Mouse (Mus musculus) skeletal muscle tissue, adult 2 months (tissue): ENCODE measurements at regions not wholly inside any gene's neighbourhood (a gene's known extent, or its start where the extent isn't known, plus 50 kb on each side); places are given as distances from the start of the nearest gene placed in this dataset.

ENCODE experiments used
- DNase-seq: peaks from one replicate; pipeline ENCODE4 v3.0.0-alpha.2; 2012; ENCODE audit warnings: low read depth, low spot score

DNA sequence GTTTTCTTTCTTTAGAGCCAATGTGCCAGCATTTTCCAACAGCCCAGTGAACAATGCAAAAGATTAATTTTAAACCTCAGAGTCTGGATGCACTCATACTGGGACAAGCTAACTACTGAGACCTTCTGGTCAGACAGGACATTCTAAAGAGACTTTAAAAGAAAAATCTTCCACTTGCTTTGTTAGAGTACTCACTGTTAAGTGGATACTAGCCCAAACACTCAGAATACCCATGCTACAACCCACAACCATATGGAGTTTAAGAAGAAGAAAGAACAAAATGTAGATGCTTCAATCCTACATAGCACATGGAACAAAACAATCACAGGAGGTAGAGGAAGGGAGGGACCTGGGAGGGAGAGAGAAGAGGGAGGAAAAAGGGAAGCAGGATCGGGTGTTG is 167.3 kb upstream of the Slc35b3 start:
- DNase-seq, result no peak

DNA sequence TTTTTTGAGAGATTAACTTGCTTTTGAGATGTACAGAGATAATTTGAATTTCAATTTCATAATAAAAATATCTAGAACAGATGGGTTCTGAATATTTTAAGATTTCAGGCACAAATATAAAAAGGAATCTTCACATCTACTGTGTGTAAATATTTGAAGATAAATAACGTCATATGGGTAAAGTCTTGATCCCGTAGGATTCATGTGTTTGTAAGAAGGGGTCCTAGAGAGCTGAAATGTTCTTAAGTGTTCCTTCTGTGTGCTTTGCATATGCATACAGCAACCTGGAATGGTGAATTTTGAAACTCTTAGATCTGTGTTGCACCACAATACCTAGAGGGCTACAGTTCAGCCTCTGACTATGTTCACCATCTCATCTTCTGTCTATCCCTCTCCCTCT is 131.4 kb upstream of the Slc35b3 start:
- no peak for DNase-seq

DNA sequence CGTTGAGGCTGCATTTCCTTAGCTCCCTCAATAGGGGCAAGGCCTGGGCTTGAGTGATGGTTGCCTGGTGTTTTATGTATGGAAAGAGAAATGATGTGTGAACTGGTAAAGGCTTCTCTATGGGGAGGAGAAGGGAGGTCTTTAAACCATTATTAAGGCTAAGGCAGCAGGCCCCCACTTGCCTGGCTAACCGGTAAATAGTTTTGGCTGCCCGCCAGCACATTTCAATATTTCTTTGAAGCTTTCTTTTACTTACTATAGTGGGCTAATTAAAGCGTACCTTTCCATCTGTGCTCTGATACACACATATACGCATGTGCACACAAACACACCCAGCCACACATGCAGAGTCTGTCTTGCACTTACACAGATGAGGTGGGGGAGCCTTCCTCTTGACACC is 123.9 kb upstream of the Slc35b3 start:
- no peak for DNase-seq

DNA sequence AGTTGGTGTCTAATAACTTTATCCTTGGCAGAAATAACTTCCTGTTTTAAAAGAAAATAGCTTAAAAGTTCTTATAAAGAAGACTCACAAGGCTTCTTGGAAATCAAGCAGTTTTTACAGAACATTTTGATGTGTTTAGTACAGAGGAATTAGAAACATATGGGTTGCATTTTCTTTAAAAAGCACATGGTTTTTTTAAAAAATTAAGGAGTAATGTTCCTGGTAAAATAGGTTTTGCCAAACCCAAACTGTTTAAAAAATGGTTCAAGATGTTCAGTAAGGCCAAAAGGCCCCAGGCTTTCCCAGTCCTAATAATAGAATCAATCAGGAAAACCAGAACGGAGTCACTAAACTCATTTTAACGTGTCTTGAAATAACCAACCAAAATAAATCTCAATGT is 113.5 kb upstream of the Slc35b3 start:
- no peak for DNase-seq

DNA sequence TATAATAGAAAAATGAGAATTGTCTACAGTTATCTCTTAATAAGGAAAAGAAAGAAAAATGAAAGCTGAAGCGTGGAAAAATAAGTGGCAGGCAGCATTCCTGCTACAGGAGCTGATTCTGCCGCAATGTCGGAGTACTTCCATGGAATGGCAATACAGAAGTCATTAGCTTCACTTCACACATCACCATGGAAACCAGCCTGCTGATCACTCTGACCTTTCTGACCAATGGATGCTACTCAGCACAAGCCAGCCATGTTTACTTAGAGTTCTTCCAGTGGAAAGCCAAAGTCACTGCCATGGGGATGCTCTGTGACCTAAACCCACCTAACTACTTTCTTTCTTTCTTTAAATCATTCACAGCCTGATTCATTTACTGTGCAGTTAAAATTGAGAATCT is 71.6 kb upstream of the Slc35b3 start:
- no peak for DNase-seq

DNA sequence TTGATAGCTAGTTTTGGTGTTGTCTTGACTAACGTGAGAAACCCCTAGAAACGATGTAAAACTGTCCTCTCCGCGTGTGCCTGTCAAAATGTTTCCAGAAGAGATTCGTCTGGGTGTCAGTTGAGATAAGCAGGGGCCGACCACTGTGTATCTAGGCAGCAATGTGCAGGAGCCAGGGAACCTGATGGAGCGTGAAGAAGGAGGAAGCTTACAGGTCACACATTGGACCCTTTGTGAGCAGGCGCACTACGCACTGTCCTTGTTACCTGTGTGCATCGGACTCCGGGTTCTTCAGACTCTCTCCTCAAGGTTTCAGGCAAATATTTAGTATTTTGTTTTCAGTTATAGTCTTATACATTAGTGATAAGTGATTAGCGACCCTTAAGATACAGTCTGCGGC is 59.5 kb upstream of the Slc35b3 start:
- no peak for DNase-seq

DNA sequence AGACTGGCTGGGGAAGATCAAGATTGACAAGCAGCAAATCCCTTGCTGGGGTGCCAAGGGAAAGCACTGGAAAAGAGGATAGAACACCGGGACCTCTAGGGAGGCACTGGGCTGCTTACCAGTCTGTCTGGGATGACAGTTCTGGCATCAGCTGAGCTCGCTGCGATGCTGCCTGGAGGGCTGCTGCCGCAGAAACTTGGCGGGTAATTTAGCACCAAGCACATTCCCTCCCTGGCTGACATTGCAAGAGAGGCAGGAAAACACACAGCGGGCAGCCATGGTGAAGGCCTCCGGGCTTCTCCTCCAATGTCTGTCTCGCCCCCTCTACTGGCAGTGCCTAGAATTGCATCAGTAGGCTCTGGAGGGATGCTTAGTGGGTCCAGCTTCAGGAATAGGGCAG is 51.0 kb upstream of the Slc35b3 start:
- peak; percentile 59 for DNase-seq
